Mouse (Mus musculus): ENCODE results near the gene Odf4. TPM values are rescaled to one million over a fixed set of nuclear protein-coding genes. Genes with fewer than 3 reads are reported as not detected.
"Not testable (repeated sequence)": the region's sequence is repeated elsewhere in the genome, so short reads cannot be mapped to it uniquely, and the experiment has no call there.

Gene Odf4
- polyA plus RNA-seq, 1 experiment from 2014 or later = not detected

GRCm38 (mm10) chr11:68946806-68947440, 20.0 kb upstream of the Odf4 start:
- no peak for DNase-seq (ENCODE audit: low spot score)

DNA sequence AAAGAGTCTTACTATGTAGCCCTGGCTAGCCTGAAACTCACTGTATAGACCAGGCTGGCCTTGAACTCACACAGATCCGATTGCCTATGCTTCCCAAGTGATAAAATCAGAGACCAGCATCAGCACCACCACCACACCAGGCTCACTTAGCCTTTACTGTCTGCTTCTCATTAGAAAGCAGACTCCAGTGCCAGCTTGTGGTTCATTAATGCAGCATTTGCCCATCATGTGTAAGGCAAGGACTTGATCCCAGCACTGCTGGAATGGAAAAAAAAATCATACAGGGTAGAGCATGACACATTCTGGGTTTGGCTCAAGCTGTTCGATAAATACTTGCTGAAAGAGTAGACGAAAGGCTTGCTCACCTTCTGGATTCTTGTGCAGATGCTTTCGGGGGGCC, 19.1 kb upstream of the Odf4 start:
- DNase-seq (ENCODE audit: low spot score) = no peak

GRCm38 (mm10) chr11:68945245-68945644, 18.4 kb upstream of the Odf4 start:
- no peak for DNase-seq (ENCODE audit: low spot score)

- no peak for DNase-seq (ENCODE audit: low spot score)
These were observed 15.8 kb upstream of the Odf4 start for GRCm38 (mm10) chr11:68942731-68943130.

GRCm38 (mm10) chr11:68940516-68940915, 13.6 kb upstream of the Odf4 start:
- no peak for DNase-seq (ENCODE audit: low spot score)

GRCm38 (mm10) chr11:68939451-68940304, 12.8 kb upstream of the Odf4 start:
- peak; percentile 91 for DNase-seq (ENCODE audit: low spot score)

DNA sequence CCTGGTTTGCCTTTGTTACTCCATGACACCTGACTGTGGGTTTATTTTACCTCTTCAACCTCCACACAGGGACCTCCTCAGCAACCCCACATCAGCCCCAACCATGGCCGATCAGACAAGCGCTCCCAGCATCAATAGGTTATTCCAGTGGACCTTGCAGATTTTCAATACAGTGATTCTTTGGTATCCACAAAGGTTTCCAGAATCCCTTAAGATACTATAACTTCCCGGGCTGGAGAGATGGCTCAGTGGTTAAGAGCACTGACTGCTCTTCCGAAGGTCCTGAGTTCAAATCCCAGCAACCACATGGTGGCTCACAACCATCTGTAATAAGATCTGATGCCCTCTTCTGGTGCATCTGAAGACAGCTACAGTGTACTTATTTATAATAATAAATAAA, 10.1 kb upstream of the Odf4 start:
- DNase-seq (ENCODE audit: low spot score) = not testable (repeated sequence)

DNA sequence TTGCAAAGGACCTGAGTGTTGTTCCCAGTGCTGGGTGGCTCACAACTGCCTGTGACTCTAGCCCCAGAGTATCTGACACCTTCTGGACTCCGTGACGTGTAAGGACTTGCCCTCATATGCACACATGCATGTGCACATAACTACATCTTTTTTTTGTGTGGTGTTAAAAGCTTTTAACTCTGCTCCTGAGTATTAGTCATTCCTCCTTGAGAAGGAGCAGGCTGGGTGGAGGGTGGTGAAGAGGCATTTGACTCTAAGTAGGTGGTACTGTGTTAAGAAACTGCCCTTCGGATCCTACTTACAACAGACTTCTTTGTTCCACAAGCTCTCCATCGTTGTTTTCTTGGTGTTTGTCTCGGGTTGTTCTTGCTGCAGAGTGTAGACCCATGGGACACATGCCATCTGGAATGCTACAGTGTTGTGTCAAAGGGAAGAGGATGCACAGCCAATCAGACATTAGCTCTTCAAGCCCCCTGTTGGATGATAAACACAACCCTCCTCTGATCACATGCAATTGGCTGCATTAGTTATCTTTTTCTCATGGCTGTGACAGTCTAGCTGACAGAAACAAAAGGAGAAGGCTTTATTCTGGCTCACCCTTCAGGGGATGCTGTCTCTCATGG, 7.1 kb upstream of the Odf4 start:
- no peak for DNase-seq (ENCODE audit: low spot score)

DNA sequence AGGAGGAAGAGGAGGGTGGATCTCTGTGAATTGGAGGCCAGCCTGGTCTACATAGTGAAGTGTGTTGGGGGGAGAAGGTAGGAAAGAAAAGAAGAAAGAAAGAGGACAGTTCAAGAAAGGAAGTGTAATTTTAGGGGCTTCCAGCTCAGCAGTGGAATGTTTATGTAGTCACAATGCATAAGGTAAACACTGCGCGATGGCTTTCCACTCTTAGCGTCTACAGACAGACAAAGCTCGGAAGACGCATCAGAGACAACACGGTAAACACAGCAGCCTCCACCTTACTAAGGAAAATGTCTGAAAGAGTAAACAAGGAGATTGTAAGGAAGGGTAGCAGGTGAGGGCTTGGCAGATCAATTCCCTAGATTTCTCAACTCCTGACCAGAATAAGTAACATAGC, 3.1 kb upstream of the Odf4 start:
- DNase-seq (ENCODE audit: low spot score) = no peak

- DNase-seq (ENCODE audit: low spot score) = no peak
These were observed 2.1 kb downstream of the Odf4 start for GRCm38 (mm10) chr11:68924749-68925148.

DNA sequence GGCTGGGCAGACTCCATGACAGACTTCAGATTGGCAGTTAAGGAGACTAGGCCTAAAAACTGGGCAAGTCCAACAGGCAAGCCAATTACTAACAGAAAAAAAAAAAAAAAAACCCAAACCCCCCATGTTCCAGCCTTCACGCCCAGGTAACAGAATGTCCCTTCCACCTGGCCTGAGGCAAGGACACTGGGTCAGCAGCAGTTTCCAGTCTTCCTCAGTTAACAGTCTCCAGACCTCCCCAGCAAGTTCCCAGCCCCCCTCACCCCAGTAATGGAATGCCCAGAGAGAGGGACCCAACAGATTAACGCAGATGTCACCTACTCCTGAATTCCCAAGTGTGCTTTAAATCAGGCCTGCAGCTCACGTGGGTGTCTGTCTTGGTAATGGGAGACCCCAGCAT, 3.7 kb downstream of the Odf4 start:
- no peak for DNase-seq (ENCODE audit: low spot score)

- DNase-seq (ENCODE audit: low spot score) = no peak
These were observed 12.3 kb downstream of the Odf4 start for GRCm38 (mm10) chr11:68914566-68914965.

DNA sequence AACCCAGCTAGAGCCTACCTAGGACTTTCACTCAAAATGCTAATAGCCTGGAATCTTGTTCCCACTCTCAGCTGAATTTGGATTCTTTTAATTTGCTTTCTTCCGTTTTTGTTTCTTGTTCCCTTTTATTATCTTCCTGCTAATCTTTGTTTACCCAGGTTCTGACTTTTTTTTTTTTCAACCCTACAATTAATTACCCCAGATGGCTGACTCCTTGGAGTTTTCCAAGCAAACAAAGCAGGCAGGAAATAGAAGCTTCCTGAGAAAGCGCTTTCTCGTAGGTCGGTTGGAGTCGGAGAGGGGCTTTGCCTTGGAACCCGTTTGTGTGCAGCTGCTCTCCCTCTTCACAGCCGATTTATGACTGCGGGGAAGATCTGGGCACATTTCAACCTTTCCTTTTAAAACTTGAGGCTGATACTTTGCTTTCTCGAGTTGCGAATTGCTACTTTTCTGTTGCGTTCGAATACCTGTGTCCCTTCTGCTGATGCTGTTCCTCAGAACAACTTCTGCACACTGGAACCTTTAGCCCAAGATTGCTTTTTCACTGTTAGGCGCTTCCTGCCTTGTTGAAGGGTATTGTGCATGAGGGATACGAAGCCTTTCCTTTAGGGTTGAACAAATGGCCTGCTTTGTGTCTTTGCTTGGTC, 15.2 kb downstream of the Odf4 start:
- no peak for DNase-seq (ENCODE audit: low spot score)

DNA sequence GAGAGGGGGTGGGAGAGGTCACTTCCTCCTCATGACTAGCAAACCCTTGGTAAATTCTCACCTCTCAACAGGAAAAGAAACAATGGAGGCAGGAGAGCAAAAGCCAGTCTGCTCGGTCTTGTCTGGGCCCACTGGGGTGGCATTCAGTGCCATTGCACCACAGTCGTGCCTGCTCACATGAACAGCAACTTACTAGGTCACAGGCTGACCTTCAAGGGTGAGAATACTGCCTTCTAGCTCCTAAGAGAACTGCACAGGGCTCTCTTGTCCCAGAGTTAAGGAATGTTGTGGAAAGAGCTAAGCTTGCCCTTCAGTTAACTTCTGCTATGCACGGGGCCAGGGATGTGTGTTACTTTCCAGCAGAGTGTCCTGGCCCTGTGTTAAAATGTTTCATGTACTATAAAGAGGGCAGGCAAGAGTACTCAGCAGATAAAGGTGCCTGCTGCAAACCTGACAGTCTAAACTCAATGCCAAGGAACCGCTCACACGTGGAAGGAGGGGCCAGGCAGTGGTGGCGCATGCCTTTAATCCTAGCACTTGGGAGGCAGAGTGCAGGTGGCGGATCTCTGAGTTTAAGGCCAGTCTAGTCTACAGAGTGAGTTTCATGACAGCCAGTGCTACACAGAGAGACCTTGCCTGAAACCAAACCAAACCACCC, 17.9 kb downstream of the Odf4 start:
- DNase-seq (ENCODE audit: low spot score) = peak; percentile 52

DNA sequence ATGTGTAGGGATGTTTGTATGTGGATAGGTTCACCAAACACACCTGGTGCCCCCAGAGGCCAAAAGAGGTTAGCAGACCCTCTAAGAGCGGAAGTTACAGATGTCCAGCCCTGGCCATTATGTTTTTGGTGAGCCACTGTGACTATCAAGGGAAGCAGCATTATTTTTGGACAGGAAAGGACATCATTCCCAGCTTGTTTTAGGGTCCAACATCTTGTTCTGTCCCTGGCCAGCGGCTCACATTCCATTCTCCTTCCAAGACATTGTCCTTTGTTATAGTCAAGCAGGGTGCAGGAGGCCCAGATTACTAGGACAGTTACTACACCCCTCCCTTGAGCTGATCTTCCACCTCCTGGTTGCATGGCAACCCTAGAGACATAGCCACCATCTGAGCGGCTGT, 19.6 kb downstream of the Odf4 start:
- no peak for DNase-seq (ENCODE audit: low spot score)

DNA sequence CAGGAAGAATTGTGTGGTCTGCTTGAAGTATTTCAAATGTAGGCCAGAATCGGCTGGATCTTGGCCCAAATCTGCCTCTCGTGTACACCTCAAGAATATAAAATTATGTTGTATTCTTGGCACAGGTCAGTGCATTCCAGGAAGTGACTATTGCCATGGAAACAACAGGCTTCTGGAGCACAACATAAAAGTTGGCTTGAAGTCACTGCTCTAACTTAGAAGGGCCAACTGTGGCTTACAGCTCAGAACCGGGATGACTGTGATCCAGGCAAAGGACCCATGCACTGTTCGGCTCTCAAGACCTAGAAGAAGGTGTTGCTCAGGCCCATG, 20.5 kb downstream of the Odf4 start:
- no peak for DNase-seq (ENCODE audit: low spot score)

GRCm38 (mm10) chr11:68905665-68906460, 21.0 kb downstream of the Odf4 start:
- no peak for DNase-seq (ENCODE audit: low spot score)

GRCm38 (mm10) chr11:68905138-68905531, 21.7 kb downstream of the Odf4 start:
- no peak for DNase-seq (ENCODE audit: low spot score)

GRCm38 (mm10) chr11:68904375-68905137, 22.3 kb downstream of the Odf4 start:
- DNase-seq (ENCODE audit: low spot score) = peak; percentile 77

- no peak for DNase-seq (ENCODE audit: low spot score)
These were observed 23.1 kb downstream of the Odf4 start for GRCm38 (mm10) chr11:68903775-68904174.

Data from thymus, postnatal 0 days (tissue).